Mouse (Mus musculus) embryo, embryonic 10.5 days (tissue): ENCODE measurements around the gene Ipo8.

Experiments used
- DNase-seq: peaks from one replicate; pipeline ENCODE4 v3.0.0-alpha.2; 2015; ENCODE audit warnings: low spot score

The Ipo8 gene

DNA sequence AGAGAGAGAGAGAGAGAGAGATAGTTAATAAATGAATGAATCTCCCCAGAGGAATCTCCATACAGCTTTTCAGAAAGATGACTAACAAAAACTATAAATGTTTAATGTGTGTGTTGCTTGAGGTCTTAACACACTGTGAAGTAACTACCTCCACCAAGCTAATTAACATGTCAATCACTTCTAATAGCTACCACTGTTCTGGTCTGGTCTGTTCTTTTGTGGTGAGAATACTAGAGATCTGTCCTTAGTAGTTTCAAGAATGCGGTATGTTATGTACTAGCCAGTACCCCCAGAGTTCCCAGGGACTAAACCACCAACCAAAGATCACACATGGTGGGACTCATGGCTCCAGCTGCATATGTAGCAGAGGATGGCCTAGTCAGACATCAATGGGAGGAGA lies 74.7 kb downstream of the Ipo8 start:
- no peak for DNase-seq

DNA sequence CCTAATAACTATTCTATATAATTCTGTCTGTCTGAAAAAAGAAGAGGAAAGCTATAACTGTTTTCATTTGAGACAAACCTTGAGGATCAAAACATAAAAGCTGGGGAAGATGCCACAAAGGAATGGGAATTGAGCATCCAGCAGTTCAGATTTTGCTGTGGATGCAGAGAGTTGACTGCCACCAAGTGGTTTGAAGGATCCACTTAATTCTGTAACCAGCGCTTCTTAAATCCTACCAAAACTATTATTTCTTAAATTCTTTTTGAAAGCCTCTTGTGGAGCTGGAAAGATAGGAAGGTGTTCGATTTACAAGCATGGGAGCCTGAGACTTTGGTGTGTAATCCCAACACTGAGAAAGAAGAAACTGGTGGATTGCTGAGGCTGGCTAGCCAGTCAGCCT lies 79.9 kb downstream of the Ipo8 start:
- no peak for DNase-seq

DNA sequence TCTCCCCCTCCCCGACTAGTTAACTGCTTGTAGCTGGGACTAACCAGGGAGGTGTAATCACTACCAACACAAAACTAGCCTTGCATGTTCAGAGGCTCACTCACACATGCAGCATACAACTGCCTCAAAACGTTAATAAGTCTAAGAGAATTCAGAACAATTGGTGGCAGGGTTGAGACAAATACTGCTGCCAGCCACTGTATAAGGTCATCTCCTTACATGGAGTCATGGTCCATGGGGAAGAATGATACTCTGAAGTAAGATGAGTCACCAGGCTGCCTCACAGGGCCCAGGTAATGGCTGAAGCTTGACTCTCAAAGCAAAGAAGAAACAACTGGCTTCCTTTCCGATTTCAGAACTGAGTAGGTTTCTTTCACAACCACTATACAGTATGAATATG lies 81.1 kb downstream of the Ipo8 start:
- no peak for DNase-seq

DNA sequence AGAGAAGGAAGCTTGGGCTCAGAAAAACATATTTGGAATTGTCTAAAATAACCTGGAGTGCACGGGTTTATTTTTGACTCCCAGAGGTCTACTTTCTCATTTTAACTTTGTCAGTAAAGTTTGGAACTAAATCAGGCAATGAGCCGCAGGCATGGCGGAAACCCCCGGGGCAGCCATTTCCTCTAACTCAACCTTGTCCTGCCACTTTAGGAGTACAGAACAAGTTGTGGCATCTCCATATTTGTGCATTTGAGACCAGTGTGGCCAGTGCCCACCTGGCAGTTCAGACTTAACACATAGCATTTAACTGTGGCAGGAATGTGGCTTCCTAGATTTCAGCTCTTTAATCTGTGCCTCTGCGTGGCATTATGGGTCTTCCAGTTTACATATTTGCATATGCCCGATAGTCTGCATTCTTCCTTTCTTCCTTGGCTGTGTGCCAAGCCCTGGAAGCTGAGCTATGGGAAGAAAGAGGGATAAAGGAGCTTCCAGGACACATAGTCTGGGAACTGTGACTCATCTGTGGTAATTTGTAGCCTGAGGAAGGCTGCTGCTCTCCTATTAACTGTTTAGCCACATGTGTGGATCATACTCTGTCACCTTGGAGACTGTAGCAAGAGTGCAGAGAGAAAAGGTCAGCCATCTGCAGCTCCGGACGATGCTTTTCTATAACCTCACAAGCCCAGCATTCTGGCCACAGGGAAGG lies 90.6 kb downstream of the Ipo8 start:
- peak; percentile 2 for DNase-seq

DNA sequence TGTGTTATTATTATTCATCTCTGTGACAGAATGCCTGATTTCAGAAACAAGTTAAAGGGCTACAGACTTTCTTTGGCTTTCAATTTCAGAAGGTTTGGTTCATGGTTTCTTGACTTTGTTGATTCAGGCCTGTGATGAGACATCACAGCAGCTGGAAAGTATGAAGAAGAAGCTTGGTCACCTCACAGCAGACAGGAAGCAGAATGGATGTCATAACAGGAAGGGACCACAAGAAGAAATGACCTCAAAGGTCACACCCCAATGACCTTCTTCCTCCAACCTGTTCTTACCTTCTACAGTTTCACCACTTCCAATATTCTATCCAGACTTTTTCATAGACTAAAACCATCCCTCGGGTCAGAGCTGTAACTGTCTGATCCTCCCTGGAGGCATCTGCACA lies 94.9 kb downstream of the Ipo8 start:
- DNase-seq, result no peak

DNA sequence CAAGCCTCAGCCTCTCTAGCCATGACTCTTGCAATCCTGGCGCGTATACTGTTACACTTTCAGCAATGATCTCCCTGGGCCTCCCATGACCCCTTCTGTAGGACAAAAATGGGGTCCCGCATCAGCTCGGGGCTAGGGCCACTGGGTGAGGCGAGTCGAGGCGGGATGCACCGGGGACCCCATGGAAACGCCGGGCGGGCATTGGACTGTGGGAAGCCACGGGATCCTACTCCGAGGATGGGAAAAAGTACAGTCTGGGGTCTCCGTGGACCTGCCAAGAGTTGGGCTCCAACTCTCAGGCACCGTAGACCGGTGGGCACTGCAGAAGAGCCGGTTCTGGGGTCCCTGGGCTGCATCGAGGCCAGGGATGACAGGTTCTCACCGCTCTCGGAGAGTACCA lies 97.3 kb downstream of the Ipo8 start:
- DNase-seq, result no peak

DNA sequence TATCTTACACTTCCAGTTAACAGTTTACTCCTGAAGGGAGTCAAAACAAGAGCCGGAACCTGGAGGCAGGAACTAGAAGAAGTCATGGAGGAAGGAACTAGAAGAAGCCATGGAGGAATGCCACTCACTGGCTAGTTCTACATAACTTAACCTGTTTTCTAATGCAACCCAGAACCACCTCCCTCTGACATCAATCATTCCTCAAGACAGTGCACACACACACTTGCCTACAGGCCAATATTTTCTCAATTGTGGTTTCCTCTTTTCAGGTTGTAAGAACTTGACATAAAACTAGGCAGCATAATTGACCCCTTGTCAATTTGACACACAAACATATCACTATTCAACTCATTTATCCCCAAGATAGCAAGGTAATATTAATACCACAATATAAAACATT lies 98.3 kb downstream of the Ipo8 start:
- no peak for DNase-seq

DNA sequence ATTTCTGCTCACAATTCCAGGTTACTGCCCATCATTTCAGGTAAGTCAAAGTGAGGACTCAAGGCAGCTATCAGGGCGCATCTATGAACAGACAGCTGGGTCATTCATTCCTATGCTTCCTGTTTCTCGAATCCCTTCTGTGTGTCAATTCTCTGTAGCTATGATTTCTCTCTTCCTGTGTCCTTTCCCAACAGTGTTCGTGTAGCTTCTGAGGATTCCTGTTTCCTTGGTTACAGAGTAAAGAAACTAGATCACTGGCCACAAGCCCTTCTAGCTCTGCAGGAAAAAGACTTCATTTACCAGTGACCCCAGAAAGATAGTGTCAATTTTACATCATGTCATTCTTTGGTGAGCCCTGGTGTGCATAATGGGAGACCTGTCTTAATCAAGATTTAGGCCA lies 102.7 kb downstream of the Ipo8 start:
- no peak for DNase-seq

DNA sequence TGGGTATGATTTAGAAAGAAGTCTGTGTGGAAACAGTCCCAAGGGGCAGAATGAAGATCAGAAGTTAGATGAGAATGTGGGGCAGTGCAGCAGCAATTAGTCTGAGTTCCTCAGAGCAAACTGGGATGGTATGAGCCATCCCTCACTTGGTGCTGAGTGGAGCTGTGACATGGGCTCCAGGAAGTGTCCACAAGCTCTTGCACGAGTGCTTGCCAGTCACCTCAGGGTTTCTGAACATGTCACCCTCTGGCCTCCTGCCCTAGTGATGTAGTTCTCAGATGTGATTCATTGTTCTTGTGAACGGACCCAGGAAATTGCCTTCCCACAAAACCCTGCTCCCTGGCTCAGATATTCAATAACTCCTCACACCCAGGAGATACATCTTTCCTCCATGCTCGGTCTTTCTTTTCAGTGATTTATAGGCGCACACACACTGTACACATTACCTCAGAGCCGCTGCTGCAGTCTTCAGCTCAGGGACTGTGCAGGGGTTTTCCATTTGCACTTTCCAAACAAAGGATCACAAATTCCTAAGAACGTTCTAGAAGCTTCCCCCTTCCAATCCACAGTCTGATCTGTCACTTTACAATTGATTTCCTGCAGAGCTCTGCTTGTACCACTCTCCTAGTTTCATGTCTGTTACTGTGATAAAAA lies 103.3 kb downstream of the Ipo8 start:
- no peak for DNase-seq

DNA sequence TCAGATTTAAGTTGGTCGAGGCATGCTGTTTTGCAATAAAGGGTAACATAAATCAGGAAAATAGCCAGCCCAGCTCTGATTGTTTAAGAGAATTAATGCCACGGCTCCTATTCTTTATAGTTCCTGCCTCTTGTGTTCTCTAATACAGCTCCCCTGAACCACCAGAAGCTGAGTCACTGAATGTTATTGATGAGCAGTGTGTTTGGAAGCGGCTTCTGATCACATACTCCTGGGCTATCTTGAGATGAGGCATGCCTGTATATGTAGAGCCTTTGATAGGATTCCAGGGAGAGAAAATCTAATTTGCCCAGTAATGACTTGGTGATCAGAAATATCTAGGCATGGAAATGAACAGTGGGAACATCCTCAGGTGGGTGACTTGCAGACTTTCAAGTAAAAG lies 106.8 kb downstream of the Ipo8 start:
- DNase-seq, result no peak
